Mouse (Mus musculus): ENCODE data around the gene Usp21. TPM values are rescaled to one million over a fixed set of nuclear protein-coding genes. Genes with fewer than 3 reads are reported as not detected.

The Usp21 gene
- polyA plus RNA-seq, 1 experiment from 2014 or later: 53.2 TPM

Other genes with a start within 250 kb of the Usp21 start
- 15.3 and 15.9 TPM in 2 replicates for gene Fcgr3, start 223.1 kb downstream of the Usp21 start, polyA plus RNA-seq (2015; fragmentation: Nextera tagmentation; extraction: Ambion mirVana)
- gene Cfap126, start 174.1 kb downstream of the Usp21 start, polyA plus RNA-seq (2015; fragmentation: Nextera tagmentation; extraction: Ambion mirVana): 1.6 and 2.1 TPM in 2 replicates
- gene Sdhc, start 137.4 kb downstream of the Usp21 start, polyA plus RNA-seq (2015; fragmentation: Nextera tagmentation; extraction: Ambion mirVana): 457 and 490 TPM in 2 replicates
- 1.7 TPM in 2 replicates for gene Mpz, start 137.3 kb downstream of the Usp21 start, polyA plus RNA-seq (2015; fragmentation: Nextera tagmentation; extraction: Ambion mirVana)
- gene Pcp4l1, start 91.7 kb downstream of the Usp21 start, polyA plus RNA-seq (2015; fragmentation: Nextera tagmentation; extraction: Ambion mirVana): 16.4 and 19.4 TPM in 2 replicates
- 18.7 and 21.7 TPM in 2 replicates for gene Nr1i3, start 74.0 kb downstream of the Usp21 start, polyA plus RNA-seq (2015; fragmentation: Nextera tagmentation; extraction: Ambion mirVana)
- gene Tomm40l, start 65.5 kb downstream of the Usp21 start, polyA plus RNA-seq (2015; fragmentation: Nextera tagmentation; extraction: Ambion mirVana): 32.0 and 34.7 TPM in 2 replicates
- 55.3 and 151 TPM in 2 replicates for gene Apoa2, start 62.9 kb downstream of the Usp21 start, polyA plus RNA-seq (2015; fragmentation: Nextera tagmentation; extraction: Ambion mirVana)
- 50.3 and 52.1 TPM in 2 replicates for gene Fcer1g, start 53.6 kb downstream of the Usp21 start, polyA plus RNA-seq (2015; fragmentation: Nextera tagmentation; extraction: Ambion mirVana)
- 6.3 and 7.0 TPM in 2 replicates for gene Adamts4, start 37.6 kb downstream of the Usp21 start, polyA plus RNA-seq (2015; fragmentation: Nextera tagmentation; extraction: Ambion mirVana)
- 339 and 373 TPM in 2 replicates for gene Ndufs2, start 36.6 kb downstream of the Usp21 start, polyA plus RNA-seq (2015; fragmentation: Nextera tagmentation; extraction: Ambion mirVana)
- gene B4galt3, start 17.7 kb downstream of the Usp21 start, polyA plus RNA-seq (2015; fragmentation: Nextera tagmentation; extraction: Ambion mirVana): 50.0 and 56.5 TPM in 2 replicates
- 40.2 and 40.9 TPM in 2 replicates for gene Ppox, start 6.8 kb downstream of the Usp21 start, polyA plus RNA-seq (2015; fragmentation: Nextera tagmentation; extraction: Ambion mirVana)
- gene Ufc1, start 7.0 kb upstream of the Usp21 start, polyA plus RNA-seq (2015; fragmentation: Nextera tagmentation; extraction: Ambion mirVana): 98.8 and 103 TPM in 2 replicates
- 42.6 and 46.8 TPM in 2 replicates for gene Dedd, start 41.2 kb upstream of the Usp21 start, polyA plus RNA-seq (2015; fragmentation: Nextera tagmentation; extraction: Ambion mirVana)
- gene Nit1, start 57.7 kb upstream of the Usp21 start, polyA plus RNA-seq (2015; fragmentation: Nextera tagmentation; extraction: Ambion mirVana): 57.6 and 60.9 TPM in 2 replicates
- 83.5 and 99.0 TPM in 2 replicates for gene Pfdn2, start 57.7 kb upstream of the Usp21 start, polyA plus RNA-seq (2015; fragmentation: Nextera tagmentation; extraction: Ambion mirVana)
- gene Klhdc9, start 72.8 kb upstream of the Usp21 start, polyA plus RNA-seq (2015; fragmentation: Nextera tagmentation; extraction: Ambion mirVana): 0.60 and 1.1 TPM in 2 replicates
- gene Nectin4, start 82.1 kb upstream of the Usp21 start, polyA plus RNA-seq (2015; fragmentation: Nextera tagmentation; extraction: Ambion mirVana): 2.8 and 3.8 TPM in 2 replicates
- gene Arhgap30, start 101.0 kb upstream of the Usp21 start, polyA plus RNA-seq (2015; fragmentation: Nextera tagmentation; extraction: Ambion mirVana): 2.0 and 2.5 TPM in 2 replicates
- gene Usf1, start 123.3 kb upstream of the Usp21 start, polyA plus RNA-seq (2015; fragmentation: Nextera tagmentation; extraction: Ambion mirVana): 54.6 and 58.1 TPM in 2 replicates
- 5.3 and 5.6 TPM in 2 replicates for gene Tstd1, start 130.9 kb upstream of the Usp21 start, polyA plus RNA-seq (2015; fragmentation: Nextera tagmentation; extraction: Ambion mirVana)
- 101 and 108 TPM in 2 replicates for gene F11r, start 149.5 kb upstream of the Usp21 start, polyA plus RNA-seq (2015; fragmentation: Nextera tagmentation; extraction: Ambion mirVana)
- gene Alyref2, start 215.5 kb upstream of the Usp21 start, polyA plus RNA-seq (2015; fragmentation: Nextera tagmentation; extraction: Ambion mirVana): 11.1 and 11.2 TPM in 2 replicates
- gene Itln1, start 247.3 kb upstream of the Usp21 start, polyA plus RNA-seq (2015; fragmentation: Nextera tagmentation; extraction: Ambion mirVana): 0.20 and 0.23 TPM in 2 replicates

Data from intestine, embryonic 16.5 days (tissue).